Mouse (Mus musculus) spleen, adult 2 months (tissue): ENCODE data around the gene Atp8a2. TPM values are rescaled to one million over a fixed set of nuclear protein-coding genes. Genes with fewer than 3 reads are reported as not detected.

Experiments used
- DNase-seq, 2 experiments: peaks; one replicate each; pipeline versions ENCODE4 v3.0.0 to v3.0.0-alpha.2; 2012 to 2021; ENCODE audit warnings: low spot score in 2 of 2, low read depth in 1 of 2
- H3K27ac ChIP-seq: fragments of 200-500 bp; 2 replicates; pipeline ENCODE4 v1.5.1; 2012; ENCODE audit warnings: low read length, inconsistent platforms; ENCODE audit not compliant: insufficient read depth
- H3K27me3 ChIP-seq: fragments of 200-500 bp; 2 replicates; pipeline ENCODE4 v1.6.1; 2012; ENCODE audit warnings: mild to moderate bottlenecking, moderate library complexity, low read length, inconsistent platforms; ENCODE audit not compliant: control insufficient read depth, insufficient read depth
- H3K36me3 ChIP-seq: fragments of 200-500 bp; 2 replicates; pipeline ENCODE4 v1.6.1; 2012; ENCODE audit warnings: mild to moderate bottlenecking, low read length, inconsistent platforms; ENCODE audit not compliant: control insufficient read depth, insufficient read depth
- H3K4me1 ChIP-seq: fragments of 200-500 bp; 2 replicates; pipeline ENCODE4 v1.6.1; 2011; ENCODE audit warnings: inconsistent platforms; ENCODE audit not compliant: control insufficient read depth, insufficient read depth, insufficient read length
- H3K4me3 ChIP-seq: fragments of 200-500 bp; 2 replicates; pipeline ENCODE4 v1.5.1; 2011; ENCODE audit warnings: mild to moderate bottlenecking, inconsistent platforms; ENCODE audit not compliant: insufficient read depth, insufficient read length; ENCODE audit errors: extremely low read depth
- CTCF ChIP-seq: fragments of 200-500 bp; IDR thresholded peaks from 2 replicates; pipeline ENCODE4 v1.5.1; 2011; ENCODE audit warnings: mild to moderate bottlenecking, inconsistent platforms; ENCODE audit not compliant: insufficient read depth, insufficient read length, insufficient replicate concordance; ENCODE audit errors: extremely low read depth
- POLR2A ChIP-seq: fragments of 200-500 bp; IDR thresholded peaks from 2 replicates; pipeline ENCODE4 v1.6.1; 2011; ENCODE audit warnings: low read depth, low read length, inconsistent platforms
- WGBS: fragments of 180-500 bp; shearing (Covaris S2); methylation state at CpG from one replicate; pipeline ENCODE4 v1.1.7; 2018; 5-methylcytosine and 5-hydroxymethylcytosine counted together
- polyA plus RNA-seq: library from polyadenylated mRNA; depleted of rRNA; stranded (reverse); fragments of >200 nt; gene quantifications from 2 replicates; pipeline ENCODE4 v1.2.3, GENCODE M21; 2012

The Atp8a2 gene
- polyA plus RNA-seq, 1 experiment = 0.32 TPM

DNA sequence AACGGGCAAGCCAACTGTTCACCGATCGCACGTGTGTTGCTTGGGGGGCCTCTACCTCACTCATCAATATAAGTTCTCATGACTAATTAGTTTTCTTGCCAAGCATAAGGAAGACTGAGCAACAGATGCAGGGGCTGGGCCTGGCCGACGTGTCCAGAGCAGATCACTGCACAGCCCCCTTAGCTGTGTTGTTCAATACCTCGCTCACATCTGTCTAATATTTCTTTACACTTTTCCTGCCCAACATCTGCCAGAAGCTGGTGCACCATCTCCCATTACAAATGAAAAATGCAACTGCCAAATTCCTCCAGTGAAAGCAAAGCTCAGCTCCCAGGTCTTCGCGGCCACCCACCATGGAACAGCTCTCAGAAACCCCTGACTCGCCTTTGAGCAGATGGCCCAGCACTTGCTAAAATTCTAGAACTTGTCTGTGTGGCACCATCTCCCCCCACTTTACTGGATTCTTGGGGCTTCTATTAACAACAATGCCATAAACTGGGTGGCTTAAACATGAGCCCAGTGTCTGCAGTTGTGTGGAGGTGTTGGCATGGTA lies 313.4 kb downstream of the Atp8a2 start:
- no peak for DNase-seq
- no peaks in the 10 kb centered on the region for H3K36me3 ChIP-seq
- no peak overlapping the region for H3K4me3 ChIP-seq
- no peaks in the 10 kb centered on the region for H3K27me3 ChIP-seq
- TF ChIP-seq CTCF (no peak), POLR2A (no peak)
- H3K27ac ChIP-seq = no peak overlapping the region
- H3K4me1 ChIP-seq = no peaks in the 10 kb centered on the region
- WGBS = 96% methylated on average over 10 of the region's 10 CpGs

DNA sequence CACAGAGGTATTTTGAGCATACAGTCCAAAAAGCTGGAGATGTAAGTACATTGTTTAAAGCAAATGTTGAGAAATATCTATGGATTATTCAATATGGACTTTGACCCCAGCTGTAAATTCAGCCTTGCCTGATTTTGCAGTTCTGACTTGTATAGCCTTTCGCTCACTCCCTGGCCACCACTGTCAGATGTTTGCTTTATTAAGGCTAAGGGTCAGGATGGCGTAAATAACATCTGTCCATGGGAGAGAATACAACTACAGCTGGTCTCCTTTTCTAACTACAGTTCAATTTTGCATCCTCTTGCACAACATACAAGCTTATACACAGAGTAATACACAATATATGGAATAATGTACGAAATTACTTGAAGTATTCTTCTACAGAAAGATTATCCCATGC lies 316.1 kb downstream of the Atp8a2 start:
- no peak for DNase-seq
- 90% methylated on average over 3 of the region's 3 CpGs for WGBS
- H3K4me3 ChIP-seq = no peak overlapping the region
- H3K27ac ChIP-seq = no peak overlapping the region
- no peaks in the 10 kb centered on the region for H3K27me3 ChIP-seq
- H3K4me1 ChIP-seq = no peaks in the 10 kb centered on the region
- no peak for TF ChIP-seq POLR2A
- TF ChIP-seq CTCF = no peak
- no peaks in the 10 kb centered on the region for H3K36me3 ChIP-seq

DNA sequence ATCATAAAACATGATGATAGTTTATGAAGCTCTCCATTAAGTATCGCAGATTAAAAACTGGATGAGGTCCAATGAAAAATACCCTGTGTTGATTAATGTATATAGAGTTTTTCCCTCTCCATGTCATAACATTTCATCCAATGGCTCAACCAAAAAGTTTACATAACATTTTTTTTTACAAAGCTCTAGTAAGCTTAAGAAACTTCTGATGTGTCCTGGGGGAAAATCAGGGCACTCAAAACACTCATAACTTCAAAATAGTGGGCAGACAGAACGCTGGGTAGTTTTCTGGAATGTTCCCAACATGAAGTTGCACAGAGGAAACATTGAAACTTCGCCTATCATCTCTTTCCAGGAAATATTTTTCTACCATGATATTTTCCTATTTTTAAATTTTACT lies 318.7 kb downstream of the Atp8a2 start:
- WGBS = 87% methylated on average over 3 of the region's 3 CpGs

DNA sequence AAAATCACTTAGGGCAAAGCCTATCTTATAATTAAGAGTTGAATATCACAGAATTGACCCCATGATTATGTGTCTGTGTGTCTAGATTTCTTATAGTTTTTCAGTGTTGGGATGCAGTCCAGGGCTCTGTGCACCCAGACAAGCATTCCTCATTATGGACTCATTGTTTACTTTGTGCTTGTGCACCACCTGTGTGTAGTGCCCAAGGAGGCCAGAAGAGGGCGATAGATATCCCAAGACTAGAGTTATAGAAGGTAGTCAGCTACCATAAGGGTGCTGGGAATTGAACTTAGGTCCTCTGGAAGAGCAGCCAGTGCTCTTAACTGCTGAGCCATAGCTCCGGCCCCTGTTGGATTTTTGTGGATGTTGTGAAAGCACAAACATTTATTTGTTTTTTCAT lies 320.5 kb downstream of the Atp8a2 start:
- no peak for TF ChIP-seq POLR2A
- TF ChIP-seq CTCF = no peak

More for the DNA sequence above, 318.7 kb downstream of the Atp8a2 start:
- TF ChIP-seq CTCF = no peak
- TF ChIP-seq POLR2A = no peak
- DNase-seq = no peak
- Histone ChIP-seq H3K4me3 (no peak overlapping the region), H3K27me3 (no peaks in the 10 kb centered on the region), H3K27ac (no peak overlapping the region), H3K4me1 (no peaks in the 10 kb centered on the region), H3K36me3 (no peaks in the 10 kb centered on the region)

DNA sequence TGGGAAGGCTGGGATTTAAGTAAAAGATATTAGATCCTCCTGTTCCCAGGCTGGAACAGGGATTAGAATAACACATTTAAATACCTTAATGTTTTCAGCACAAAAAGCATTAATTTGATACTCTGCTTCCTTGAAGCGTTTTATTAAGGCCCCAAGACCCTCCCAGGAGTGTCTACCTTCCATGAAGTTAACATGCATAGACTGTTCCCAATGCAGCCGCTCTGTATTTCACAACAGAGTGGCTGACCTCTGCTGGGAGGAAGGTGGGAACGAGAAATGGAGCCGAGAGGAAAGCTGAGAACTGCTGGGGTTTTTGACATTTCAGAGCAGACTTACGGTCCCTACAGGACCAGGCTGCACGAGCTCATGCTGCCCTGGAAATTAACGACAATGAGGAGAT lies 328.6 kb downstream of the Atp8a2 start:
- no peak for DNase-seq
- Histone ChIP-seq H3K4me1 (no peaks in the 10 kb centered on the region), H3K4me3 (no peak overlapping the region), H3K27me3 (no peaks in the 10 kb centered on the region), H3K36me3 (no peaks in the 10 kb centered on the region), H3K27ac (no peak overlapping the region)
- TF ChIP-seq CTCF (no peak), POLR2A (no peak)
- 86% methylated on average over 7 of the region's 7 CpGs for WGBS

More for the DNA sequence above, 320.5 kb downstream of the Atp8a2 start:
- DNase-seq = no peak
- Histone ChIP-seq H3K4me1 (no peaks in the 10 kb centered on the region), H3K27me3 (no peaks in the 10 kb centered on the region), H3K4me3 (no peak overlapping the region), H3K27ac (no peak overlapping the region), H3K36me3 (no peaks in the 10 kb centered on the region)
- WGBS = 84% methylated on average over 2 of the region's 2 CpGs

DNA sequence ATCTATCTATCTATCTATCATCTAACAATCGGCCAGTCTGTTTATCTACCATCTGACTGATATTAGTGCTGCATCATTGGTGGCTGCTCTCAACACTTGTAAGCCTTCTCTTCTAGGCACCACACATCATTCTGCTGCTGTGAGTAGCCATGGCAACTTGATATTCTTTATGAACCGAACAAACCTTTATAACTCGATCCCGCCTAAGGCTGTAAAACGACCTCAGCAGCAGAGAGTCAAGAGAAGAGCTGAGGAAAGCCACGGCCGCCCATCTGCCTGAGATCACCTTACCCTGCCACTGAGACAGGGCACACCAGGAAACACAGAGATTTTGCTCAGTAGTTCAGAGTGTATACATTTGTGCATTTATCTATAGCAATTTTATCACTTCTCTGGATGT lies 329.2 kb downstream of the Atp8a2 start:
- no peak for DNase-seq
- WGBS = 86% methylated on average over 7 of the region's 7 CpGs
- Histone ChIP-seq H3K4me1 (no peaks in the 10 kb centered on the region), H3K36me3 (no peaks in the 10 kb centered on the region), H3K27me3 (no peaks in the 10 kb centered on the region), H3K4me3 (no peak overlapping the region), H3K27ac (no peak overlapping the region)
- TF ChIP-seq POLR2A = no peak
- TF ChIP-seq CTCF = no peak

DNA sequence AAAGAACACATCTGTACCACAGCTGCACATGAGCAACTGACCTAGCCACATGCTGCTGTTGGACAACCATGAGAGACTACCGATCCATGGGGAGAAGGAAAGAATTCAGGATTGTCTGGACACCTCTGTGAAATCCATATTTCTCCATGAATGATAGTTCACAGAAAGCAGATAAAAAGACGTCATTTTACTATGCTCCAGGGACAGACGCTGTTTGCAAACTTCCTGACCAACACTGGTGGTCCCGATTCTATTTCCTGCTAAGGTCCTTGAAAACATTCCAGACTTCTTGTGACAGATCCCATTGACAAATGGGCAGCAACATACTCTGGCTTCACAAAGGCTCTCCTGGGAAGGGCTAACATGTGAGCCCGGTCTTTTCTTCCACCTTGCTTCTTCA lies 331.0 kb downstream of the Atp8a2 start:
- Histone ChIP-seq H3K4me1 (no peaks in the 10 kb centered on the region), H3K4me3 (no peak overlapping the region), H3K36me3 (no peaks in the 10 kb centered on the region), H3K27ac (no peak overlapping the region), H3K27me3 (no peaks in the 10 kb centered on the region)
- DNase-seq = no peak
- 68% methylated on average over 5 of the region's 5 CpGs for WGBS
- no peak for TF ChIP-seq CTCF
- no peak for TF ChIP-seq POLR2A
